Mouse (Mus musculus) T-helper 2 cell (primary cell): ENCODE measurements around the gene Herc3.

Source experiments
- in situ Hi-C: fragments of 300-600 bp; cut with MboI, MseI; formaldehyde crosslinking; loops from one replicate; pipeline ENCODE4 v1.15.1; 2025; ENCODE audit warnings: high pct_unique_total_duplicates

Herc3 gene

GRCm38 (mm10) chr6:58855676-58856367 is 24.6 kb downstream of the Herc3 start:
- in situ Hi-C loops: loop anchor here (25.0 kb wide), 1 partner anchor 331 kb away; no protein-coding TSS in a partner anchor

DNA sequence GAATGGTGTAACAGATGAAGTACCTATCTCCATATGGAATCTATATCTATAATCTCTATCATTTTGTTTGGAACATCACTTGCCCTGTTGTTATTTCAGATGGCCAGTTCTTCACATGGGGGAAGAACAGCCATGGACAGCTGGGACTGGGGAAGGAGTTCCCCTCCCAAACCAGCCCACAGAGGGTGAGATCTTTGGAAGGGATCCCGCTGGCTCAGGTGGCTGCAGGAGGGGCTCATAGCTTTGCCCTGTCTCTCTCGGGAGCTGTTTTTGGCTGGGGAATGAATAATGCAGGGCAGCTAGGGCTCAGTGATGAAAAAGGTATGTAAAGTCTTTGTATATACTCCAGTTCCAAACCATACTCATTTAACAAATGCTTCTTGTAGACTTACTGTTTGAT is 25.2 kb downstream of the Herc3 start:
- in situ Hi-C loops: loop anchor here (25.0 kb wide), 1 partner anchor 331 kb away; no protein-coding TSS in a partner anchor

DNA sequence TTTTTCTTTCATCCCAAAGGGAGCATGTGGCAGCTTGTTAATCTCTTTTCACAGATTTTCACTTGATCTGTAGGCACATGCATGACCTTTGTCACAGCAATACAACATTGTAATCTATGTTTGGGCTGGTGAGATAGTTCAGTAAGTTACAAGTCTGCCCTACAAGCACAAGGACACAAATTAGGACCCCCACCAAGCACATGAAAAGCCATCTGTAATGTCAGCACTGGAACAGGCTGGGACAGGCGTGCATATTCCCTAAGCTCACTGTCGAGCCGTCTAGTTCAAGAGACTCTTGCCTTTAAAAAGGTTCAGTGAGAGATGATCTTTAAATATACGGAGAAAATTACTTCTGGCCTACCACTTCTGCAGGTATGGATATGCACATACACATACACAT is 28.3 kb downstream of the Herc3 start:
- in situ Hi-C loops: loop anchor here (25.0 kb wide), 1 partner anchor 328 kb away; no protein-coding TSS in a partner anchor

DNA sequence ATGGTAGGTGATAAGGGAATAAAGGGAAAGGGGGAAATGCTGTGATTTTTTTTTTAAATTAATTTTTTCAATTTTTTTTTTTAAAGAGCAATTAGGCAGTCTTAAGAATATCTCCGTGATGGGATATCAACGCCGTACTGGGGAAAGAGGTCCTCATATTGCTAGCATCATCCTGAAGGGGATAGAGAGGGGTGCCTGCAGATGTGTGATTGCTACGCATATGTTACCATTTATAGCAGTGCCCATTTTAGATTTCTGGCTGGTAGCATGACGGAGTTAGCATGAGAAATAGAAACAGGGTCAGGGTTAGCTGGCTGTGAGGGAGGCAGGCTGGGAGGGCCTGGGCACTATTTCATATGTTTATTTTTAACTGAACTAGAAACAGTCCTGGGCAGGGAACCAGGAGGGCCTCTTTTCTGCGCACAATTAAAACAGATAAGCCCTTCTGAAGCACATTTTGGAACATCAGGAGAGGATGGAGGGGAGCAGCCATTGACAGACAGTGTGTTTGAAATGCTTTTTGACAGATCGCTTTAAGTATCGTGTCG is 31.3 kb downstream of the Herc3 start:
- in situ Hi-C loops: loop anchor here (25.0 kb wide), 1 partner anchor 325 kb away; no protein-coding TSS in a partner anchor

GRCm38 (mm10) chr6:58863631-58864235 is 32.5 kb downstream of the Herc3 start:
- in situ Hi-C loops: loop anchor here (25.0 kb wide), 1 partner anchor 324 kb away; no protein-coding TSS in a partner anchor

DNA sequence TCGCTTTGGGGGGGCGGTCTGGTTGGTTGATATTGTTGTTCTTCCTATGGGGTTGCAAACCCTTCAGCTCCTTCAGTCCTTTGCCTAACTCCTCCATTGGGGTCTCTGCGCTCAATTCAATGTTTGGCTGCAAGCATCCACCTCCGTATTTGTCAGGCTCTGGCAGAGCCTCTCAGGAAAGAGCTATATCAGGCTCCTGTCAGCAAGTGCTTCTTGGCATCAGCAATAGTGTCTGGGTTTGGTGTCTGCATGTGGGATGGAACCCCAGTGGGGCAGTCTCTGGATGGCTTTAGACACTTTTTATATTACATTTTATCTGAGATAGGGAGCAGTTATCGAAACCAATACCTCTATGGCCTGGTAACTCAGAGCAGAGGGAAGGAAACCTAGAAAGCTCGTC is 36.6 kb downstream of the Herc3 start:
- in situ Hi-C loops: loop anchor here (25.0 kb wide), 1 partner anchor 319 kb away; no protein-coding TSS in a partner anchor

DNA sequence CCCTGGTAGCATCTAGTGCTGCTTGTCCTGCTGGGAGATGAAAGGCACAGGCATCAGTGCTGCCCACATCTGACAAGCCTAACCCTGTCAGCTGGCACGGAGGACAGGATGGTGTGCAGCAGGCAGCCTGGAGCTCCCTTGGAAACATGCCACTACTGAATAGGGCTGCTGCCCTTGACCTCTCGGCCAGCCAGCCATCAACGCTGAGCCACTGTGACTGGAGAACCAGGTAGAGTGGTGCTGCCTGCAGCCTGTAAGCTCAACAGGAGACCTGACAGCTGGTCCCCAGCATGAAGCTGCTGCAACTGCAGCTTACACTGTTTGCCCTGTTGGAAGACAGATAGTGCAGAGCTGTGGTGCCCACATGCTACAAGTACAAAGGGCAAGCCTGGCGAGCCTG is 48.3 kb downstream of the Herc3 start:
- in situ Hi-C loops: no loop called here

DNA sequence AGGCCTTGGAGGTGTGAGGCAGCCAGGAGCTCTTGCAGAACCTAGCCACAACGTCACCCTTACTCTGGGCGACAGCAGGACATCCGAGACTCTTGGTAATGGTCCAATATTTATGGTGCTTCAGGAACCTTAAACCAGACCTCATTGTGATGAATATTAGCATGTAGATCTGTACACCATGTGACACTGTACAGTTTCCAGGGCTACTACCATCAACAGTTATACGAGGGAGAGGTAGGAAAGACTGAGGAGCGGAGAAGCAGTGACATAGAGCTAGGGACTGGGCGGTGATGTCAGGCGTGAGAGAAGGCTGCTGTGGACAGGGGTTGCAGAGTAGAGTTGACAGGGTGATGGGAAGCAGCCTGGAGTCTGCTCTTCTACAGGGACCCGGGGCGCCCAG is 48.7 kb downstream of the Herc3 start:
- in situ Hi-C loops: no loop called here

- in situ Hi-C loops: no loop called here
Measured at GRCm38 (mm10) chr6:58880861-58881260, 49.6 kb downstream of the Herc3 start.

DNA sequence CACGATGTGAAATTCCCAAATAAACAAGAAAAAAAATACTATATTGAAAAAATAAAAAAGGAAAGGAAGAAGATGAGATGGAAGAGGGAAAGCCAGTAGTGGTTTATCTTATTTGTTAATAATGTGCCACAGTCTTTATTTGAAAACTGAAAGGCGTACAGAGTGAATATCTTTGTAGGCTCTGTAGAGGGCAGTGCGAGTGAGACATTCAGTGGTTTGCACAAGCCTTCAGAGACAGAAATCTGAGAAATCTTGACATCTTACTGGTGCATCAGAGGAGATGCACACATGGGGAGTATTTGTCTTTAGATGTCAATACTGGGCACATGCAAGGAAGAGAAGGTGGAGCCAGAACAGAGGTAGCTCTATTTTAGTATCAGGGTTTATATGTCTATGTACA is 50.1 kb downstream of the Herc3 start:
- in situ Hi-C loops: no loop called here

GRCm38 (mm10) chr6:58882271-58882670 is 51.0 kb downstream of the Herc3 start:
- in situ Hi-C loops: no loop called here

- in situ Hi-C loops: no loop called here
Measured at GRCm38 (mm10) chr6:58889917-58890316, 58.7 kb downstream of the Herc3 start.

GRCm38 (mm10) chr6:58893307-58893706 is 62.0 kb downstream of the Herc3 start:
- in situ Hi-C loops: no loop called here

DNA sequence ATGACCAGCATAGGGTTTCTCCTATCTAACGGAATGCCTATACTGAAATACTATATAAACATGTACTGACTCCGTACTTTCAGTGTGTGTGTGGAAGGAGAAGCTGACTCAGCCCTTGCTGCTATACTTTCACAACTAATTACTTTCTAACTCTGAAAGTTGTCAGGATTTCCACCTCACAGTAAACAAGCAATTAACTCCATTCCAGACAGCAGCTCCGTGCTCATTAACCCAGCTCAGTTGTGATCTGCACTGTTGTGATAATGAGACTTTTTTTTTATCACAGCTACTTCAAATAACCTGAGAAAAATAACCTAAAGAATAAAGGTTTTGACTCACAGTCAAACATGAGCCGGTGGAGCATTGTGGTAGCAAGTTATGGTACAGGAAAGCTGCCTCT is 63.7 kb downstream of the Herc3 start:
- in situ Hi-C loops: no loop called here

DNA sequence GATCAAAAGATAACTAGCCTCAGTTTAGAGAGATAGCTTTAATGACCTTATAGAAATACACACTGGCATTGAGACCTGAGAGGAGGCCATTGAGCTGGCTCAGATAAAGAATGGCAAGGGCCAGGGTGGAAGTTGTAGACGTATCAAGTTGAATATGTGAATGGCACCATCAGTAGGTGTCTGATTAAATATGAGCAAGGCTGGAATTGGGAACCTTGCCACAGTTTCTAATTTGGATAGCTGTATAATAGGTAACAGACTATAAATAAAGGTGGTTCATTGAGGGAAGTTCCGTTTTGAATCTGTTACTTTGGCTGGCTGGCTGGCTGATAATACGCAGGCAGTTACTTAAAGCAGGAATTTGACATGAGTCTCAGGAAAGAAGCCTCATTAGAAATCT is 65.4 kb downstream of the Herc3 start:
- in situ Hi-C loops: no loop called here

DNA sequence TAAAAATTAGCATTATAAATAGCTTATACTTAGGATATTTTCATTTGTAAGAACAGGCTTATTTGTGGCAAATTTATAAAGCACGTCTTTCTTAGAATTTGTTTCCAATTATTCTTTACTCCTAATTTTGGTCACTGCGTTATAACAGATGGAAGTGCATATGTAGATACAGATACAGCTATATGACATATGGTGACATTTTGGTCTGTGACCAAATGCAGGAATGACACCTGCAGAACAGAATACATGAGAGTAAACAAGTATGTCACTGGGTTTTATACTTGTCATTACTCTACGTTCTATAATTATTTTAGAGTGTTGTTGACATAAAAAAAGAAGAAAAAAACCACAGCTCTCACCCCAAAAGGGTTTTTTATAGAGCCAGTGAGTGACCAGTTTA is 67.8 kb downstream of the Herc3 start:
- in situ Hi-C loops: no loop called here

DNA sequence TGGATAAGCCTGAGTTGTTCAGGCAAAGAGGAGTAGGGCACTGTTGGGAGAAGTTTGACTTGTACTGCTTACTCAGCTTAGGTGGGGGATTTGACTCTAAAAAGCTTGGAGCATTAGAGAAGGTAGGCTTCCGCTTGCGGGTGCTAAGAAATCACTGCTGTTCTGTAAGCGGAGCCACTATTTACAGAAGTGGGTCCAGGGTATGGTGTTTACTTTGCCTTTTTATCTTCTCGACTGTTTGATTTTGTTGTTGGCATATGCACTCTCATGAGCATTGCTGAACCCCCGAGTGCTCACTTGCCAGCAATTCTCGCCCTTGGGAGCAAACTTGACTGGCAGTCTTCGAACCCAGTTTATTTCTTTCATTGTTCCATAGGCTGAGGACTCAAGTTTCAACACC is 69.3 kb downstream of the Herc3 start:
- in situ Hi-C loops: no loop called here

GRCm38 (mm10) chr6:58903171-58903570 is 71.9 kb downstream of the Herc3 start:
- in situ Hi-C loops: no loop called here

DNA sequence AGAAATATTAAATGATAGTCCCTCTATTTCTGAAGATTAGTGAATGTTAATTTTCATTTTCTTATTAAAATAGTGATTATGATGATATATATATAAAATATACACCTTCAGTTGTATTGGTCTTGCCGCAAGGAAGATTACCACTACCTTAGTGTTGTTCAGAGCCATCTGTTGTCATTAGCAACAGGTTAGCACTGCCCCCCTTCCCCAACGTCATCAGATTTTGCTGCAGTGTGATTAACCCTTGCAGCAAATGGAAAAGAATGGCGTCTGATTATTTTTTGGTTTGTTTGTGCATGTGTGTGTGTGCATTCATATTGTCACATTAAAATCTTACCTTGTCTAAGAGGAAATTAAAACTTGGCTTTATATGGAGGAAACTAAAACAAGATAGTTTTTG is 73.3 kb downstream of the Herc3 start:
- in situ Hi-C loops: no loop called here

GRCm38 (mm10) chr6:58906852-58907261 is 75.6 kb downstream of the Herc3 start, which contains the start of gene Nap1l5:
TSS of gene Nap1l5 (minus strand) at chr6:58907076.
- in situ Hi-C loops: no loop called here

DNA sequence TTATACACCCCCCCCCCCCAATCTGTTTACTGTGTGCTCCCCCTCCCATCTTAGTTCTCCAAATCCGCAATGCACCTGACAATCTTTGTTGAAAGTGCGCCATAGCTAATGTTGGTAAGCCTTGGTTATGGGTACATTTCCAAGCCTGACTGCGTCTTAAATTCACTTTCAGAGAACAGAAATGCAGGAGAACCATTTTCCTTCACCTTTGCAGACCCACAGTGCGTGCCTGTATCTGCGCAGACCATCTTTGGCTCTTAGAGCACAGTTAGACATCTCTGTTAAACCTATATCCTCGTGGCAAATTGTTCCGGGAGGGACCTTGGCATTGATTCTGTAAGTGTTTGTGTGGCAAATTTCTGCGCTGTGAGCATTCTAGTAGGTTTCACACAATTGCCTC is 76.1 kb downstream of the Herc3 start:
- in situ Hi-C loops: no loop called here

GRCm38 (mm10) chr6:58907791-58908190 is 76.5 kb downstream of the Herc3 start:
- in situ Hi-C loops: no loop called here

DNA sequence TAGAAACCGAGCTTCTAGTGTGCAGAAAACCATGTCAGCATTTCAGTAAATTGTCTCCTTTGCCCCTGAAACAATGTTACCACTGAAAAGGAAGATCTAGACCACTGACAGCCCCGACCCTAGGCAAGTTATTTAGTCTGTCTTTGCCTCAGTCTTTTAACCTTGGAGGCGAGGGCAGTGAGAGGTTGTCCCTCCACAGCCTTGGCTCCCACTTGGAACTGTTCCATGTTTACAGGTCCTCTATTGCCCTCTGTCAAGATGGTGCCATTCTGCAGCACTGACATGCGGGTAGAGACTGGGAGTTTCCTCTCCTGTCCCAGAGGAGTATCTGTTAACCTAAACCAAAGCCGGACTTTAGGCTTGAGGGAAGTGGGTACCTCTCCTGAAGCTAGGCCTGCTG is 81.6 kb downstream of the Herc3 start:
- in situ Hi-C loops: no loop called here
